Mouse (Mus musculus): ENCODE data around the gene Brd7.

Brd7 gene

DNA sequence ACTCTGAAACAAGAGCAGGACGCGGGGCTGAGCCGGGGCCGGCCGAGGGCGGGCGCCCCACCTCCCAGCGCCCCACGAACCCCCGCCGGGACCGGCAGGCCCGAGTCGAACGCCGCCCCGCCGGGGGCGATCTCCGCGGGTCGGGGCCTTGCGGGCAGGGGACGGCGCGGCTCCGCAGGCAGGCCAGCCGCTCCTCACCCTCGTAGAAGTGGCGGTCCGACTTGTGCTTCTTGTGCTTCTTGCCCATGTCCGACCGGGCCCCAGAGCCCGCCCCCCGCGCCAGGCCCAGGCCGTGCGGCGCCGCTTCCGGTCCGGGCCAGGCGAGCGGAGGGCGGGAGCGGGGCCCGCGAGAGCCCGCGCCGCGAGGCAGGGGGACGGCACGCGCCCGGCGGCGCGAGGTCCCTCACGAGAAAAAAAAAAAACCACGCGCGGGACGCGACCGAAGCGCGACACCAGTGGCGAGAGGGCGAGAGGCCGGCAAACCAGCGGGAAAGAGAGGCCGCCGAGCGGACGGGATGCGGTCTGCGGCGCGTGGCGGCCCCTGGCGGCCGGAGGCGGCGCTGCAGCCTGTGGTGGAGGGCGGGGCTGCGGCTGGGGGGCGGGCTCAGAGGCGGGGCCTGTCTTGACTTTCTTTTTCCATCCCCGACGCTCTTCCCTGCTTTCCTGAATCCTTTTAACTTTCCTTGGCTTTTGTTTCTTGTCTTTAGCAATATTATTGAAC lies at the start of gene Brd7:
Gene Brd7 (minus strand): TSS at position 487 of the 721 bp plus-strand sequence.
- DNase-seq: peak; percentile 65 to 75

DNA sequence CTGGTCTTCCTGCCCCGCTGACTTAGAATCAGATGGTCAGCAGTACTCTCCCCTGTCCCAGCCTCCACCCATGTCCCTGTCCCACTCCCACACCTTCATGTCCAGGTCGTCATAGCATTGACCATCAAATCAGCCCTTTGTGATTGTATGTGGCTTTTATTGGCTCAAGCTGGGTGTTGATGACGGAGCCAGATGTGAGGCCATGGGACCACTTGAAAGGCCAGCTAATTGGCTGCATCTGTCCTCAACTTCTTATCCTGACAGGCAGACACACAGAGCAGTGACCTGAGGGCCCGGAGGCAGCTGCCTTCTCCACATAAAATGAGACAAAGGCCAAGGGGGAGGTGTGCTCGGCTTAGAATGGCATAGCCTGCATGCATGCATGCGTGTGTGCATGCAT lies 49.5 kb upstream of the Brd7 start:
- no peak for DNase-seq

DNA sequence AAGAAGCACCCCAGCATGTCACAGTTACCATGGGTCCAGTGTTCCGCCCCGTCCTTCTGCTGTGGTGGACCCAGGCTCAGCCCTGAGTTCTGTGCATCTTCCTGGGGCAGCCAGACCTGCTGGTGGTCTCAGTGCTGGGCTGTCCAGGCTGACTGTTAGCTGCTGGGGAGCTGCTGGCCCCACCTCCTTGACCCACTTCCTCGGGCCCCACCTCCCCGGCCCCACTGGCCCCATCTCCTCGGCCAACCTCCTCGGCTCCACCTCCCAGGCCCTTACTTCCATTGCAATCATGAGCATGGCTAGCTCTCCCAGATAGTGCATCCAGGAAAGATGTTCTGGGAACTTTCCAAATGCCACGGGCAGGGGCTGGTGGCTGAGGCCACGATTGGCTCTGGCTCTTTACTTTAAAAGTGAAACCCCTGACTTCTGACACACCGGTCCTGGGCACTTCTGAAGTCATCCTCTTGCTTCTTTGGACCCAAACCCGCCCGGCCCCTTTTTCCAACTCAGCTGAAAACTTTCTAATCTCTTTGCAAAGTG lies 47.5 kb upstream of the Brd7 start:
- no peak for DNase-seq

DNA sequence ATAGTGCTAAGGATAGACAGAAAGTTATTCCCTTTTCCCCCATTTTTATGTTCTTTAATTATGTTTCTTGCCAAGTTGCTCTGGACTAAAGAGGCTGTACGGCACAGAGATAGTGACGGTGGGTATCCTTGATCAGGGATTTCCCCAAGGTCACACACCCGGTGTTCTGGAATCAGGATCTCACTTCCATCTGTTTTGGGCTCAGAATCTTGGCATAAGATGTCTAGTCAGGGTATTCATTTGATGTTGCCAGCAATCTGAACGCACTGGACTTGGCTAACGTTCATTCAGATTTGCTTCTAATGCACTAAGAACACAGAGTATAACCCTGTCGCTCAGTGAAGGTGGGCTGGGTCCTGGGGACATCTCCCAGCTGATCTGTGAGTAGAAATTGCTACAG lies 45.7 kb upstream of the Brd7 start:
- DNase-seq: no peak

DNA sequence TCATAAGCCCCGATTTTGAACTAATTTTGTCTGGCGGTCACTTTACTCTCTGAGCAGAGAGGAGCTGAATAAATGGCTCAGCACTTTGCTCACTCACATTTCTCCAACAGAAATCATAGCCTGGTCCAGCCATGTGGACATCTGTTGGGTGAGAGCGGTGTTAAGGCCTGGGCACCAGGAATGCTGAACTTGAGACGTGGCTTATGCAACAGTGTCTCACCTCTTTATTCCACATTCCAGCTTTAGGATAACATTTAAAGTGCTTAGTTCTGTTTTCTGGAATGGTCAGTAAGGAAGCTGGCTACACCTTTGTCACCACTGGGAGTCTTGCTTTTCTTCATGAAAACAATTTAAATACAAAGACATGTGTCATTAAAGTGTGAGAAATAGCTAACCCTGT lies 36.1 kb upstream of the Brd7 start:
- no peak for DNase-seq

DNA sequence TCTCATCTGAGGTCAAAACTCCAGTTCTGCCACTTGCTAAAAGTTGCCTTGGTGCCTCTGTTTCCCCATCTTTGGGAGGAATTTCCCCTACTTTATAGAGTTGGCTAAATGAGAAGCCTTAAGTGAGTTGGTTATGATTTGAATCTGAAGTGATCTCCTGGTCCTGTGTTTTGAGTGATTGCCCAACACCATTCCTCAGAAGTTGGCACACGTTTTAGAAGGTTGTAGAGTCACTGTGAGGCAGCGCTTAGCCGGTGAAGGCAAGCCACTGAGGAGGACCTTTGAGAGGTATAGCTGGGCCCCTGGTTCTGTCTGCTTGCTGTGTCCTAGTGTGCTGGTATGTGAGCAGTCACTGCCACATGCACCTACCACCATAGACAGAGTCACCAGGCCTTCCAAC lies 31.3 kb upstream of the Brd7 start:
- DNase-seq: no peak

DNA sequence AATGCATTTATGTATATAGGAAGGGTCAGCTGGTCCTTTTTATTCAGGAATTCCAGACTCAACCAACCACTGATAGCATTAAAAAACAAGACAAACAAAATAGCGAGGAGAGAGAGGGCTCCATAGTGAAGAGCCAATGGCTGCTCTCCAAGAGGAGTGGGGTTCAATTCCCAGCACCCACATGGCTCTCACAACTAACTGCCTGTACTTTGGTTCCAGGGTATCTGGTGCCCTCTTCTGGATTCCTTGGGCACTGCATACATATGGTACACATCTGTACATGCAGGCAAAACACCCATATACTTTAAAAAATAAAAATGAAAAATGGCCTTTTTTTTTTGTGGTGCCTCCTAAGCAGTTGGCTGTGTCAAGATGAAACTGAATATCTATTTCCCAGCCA lies 28.8 kb upstream of the Brd7 start:
- DNase-seq: peak in 1 of 2 experiments; percentile 34

DNA sequence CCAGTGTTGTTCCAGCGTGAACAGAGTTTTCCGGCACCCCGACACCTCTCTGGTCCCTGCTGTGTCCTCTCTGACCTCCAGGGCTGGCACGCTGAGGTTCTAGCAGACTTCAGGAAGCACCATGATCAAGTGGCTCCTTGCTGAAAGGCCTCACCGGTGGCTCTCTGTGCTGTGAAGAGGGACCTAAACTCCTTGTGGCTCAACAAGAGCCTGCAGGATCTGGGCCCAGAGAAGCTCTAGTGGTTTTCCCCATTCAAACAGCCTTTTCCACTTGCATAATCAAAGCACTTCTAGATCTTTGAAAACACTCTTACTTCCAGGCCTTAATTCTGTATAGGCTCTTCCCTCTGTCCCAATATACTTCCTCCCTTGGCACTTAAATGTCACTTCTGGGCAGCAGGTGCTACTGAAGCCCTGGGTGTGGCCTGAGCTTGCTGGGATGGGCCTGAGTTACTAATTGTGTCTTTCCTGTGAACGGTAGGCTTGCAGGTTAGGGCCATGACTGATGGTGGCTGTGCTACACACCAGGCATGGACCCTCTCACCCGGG lies 26.8 kb upstream of the Brd7 start:
- DNase-seq: no peak

DNA sequence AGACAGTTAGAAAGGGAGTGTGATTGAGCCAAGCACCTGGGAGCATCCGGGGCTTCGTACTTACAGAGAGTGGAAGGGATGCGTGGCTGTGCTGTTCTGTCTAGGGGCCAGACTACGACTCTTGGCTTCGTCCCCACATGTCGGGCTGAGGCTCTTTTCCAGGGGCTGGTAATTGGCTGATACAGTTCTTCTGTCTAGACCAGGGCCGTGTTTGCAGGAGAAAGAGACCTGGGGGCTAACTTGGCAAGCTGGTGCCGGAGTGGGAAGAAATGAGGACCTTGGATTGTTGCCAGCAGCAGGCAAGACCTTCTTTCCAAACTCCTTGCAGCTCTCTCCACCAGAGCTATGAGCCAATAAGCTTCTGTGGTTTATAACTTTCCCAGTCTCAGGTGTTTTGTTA lies 25.9 kb upstream of the Brd7 start:
- DNase-seq: no peak

DNA sequence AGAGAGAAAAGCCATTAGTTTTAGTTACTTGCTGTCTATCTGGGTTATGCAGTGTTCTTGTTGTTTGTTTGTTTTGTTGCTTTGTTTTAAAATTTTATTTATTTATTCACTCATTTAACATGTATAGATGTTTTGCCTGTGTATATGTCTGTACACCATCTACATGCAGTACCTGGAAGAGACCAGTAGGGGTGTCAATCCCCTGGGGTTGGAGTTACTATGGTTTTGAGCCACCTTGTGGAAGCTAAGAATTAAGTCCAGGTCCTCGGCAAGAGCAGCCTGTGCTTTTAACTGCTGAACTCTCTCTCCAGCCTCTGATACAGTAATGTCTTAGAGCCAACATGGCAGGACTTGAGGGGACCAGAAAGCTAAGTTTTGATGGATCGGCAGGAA lies 21.2 kb upstream of the Brd7 start:
- DNase-seq: no peak

DNA sequence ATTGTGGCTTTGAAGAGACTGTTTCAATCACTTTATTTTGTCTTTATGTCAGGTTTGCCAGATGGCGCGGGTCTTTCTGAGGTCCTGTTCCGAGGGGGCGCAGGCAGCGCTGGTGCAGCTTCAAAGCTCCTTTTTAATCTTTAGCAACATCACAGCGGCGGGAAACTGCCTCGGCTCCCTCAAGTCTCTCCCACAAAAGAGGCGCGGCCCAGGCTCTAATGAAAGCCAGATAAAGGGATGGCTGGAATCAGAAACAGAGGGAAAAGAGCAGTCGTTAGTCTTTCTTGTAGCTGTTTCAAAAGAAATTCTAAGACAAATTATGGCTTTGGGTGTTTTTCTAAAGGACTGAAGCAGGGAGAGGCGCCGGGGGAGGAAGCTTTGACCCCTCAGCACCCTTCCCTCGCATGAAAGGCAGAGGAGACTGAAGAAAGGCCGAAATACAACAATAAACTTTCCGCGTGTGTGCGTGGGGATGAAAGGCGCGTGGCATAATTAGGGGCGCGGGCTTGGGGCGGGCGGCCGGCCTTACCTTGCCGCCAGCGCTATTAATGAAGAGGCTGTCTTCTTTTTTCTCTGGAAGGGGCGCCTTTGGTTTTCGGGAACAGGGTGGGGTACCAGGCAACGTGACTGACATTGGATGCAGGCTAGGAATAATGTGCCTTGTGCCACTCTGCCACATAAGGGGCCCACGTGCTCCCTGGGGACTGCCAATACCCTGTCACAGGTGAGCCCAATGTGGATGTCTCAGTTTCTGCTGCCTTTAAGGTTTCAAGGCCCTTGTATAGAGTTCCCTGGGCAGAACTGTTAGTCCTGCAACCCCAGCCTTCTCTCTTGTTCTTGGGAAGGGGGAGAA lies 20.5 kb upstream of the Brd7 start:
- no peak for DNase-seq

DNA sequence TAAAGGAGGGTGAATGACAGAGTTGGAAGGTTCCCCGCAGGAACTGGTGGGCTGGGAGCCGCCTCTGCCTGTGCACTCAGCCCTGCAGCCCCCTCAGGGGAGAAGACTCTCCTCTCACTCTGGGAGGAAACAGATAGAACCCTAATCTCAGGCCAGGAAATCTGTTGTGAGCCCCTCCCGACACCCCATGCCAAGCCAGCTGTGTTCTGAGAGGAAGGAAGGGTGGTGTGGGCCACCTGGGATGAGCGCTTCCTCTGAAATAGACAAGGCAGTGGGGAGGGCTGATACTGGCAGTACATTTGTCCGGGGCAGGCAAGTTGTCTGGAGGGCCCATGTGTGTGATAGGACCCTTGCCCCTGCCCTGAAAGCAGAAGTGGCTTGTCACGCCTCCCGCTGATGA lies 18.5 kb upstream of the Brd7 start:
- DNase-seq: no peak

DNA sequence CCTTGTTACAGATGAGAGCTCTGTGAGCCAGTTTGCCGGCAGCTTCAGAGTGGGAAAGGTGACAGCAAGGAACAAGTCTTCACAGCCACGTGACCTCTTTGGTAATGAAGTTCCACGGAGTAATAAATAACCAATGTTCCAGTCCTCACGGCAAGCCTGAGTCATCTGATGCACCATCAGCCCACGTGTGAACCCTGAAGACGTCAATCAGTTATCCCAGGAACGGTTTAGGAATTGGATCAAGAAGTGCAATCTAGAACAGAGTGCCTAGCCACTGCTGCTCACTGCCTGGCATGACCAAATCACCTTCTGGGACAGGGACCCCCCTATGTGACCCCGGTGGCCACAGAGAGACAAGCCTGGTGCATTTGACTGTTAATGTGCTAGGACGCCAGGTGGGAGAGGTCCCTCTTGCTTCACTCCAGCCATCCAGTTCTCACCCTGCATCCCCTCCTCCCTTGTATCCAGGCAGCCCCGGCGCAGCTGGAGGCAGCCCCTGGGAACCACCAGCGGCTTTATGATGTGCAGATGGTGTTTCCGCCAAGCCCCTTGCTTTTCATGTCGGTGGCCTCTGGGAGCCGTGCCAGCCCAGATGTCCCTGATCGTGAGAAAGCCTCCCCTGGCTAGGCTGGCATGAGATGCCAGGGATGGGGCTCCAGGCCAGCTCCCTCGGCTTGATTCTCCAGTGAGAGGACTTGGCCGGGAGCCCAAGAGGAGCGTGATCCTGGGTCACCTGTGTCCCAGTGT lies 15.0 kb upstream of the Brd7 start:
- DNase-seq: peak in 1 of 2 experiments; percentile 35

DNA sequence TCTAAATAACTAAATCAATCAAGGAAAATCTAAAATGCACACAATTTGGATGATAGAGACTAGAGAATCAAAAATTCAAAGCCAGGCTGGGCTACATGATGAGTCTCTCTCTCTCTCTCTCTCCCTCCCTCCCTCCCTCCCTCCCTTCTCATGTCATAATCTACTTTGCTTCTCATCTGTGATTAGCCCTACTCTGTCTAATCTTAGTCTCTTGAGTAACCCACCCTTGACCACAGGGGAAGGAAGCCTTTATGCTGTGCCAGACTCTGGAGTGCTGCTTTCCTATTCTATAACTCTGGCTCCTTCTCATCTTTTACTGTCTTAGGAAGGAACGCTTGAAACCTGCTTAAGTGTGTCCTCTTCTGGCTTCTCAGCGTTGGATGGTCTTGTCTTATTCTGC lies 9.5 kb upstream of the Brd7 start:
- DNase-seq: no peak

DNA sequence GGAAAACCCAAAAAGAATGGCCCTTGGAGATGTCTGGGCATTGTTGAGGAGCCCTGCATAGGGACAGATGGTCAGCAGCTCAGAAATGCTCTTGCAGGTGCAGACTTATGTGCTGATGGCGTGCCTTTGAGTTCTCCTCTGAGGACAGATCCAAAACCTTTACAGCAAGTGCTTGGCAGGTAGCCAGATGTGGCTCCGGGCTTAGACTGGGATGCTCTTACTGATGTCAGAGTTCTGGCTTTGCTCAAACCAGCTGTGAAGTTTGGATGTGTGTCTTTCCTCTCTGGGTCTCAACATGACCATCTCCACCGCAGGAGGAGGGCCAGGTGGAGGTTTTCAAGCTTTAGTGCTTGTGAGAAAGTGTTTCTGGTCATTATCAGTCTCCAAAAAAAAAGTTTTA lies 7.8 kb upstream of the Brd7 start:
- DNase-seq: no peak

DNA sequence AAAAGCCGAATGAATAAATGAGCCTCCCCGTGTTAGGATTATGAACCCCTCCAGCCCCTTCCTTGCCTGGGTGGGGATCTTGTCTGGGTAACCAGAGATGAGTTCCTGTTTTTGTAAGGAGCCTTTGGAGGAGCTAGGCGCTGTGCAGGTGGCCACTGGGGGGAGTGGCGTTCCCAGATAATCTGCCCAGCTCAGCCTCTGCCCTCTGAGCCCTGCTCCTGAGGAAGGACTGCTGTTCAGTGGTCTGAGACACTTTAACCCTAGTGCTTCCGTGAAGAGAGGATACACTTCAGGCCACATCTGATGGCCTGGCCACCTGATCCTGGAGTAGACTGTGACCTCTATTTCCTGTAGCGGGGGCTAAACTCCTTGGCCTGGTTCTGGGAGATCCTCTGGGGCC lies 7.2 kb upstream of the Brd7 start:
- DNase-seq: peak; percentile 20 to 62

DNA sequence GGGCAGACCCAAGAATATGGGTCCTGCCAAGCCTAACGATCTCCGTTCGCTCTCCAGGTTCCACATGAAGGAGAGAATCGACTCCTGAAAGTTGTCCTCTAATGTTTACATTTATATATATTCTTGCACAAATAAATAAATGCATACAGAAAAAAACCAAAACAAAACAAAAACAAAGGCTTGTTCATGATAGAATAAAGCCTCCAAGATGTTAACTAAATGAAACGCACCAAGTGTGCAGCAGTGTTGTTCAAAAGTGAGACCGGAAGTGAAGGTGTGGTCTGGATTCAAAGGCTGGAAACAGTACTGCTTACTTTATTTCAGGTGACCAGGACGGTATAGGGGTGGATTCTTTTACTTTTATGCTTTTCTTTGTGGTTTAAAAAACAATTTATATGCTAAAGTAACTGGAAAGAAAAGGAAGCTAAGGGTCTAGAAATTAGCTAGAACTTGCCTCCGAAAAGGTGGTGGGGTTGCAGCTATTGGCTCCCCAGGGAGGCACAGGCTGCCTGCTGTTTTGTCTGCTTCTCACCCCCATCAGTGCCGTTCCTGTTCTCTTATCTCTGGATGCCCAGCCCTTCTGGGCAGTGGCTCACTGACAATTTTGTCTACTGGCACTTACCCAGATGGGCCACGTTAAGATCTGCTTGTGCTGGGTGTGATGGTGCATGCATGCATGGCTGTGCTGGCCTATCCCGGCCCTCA lies 604 bp upstream of the Brd7 start:
- DNase-seq: peak in 1 of 2 experiments; percentile 18

DNA sequence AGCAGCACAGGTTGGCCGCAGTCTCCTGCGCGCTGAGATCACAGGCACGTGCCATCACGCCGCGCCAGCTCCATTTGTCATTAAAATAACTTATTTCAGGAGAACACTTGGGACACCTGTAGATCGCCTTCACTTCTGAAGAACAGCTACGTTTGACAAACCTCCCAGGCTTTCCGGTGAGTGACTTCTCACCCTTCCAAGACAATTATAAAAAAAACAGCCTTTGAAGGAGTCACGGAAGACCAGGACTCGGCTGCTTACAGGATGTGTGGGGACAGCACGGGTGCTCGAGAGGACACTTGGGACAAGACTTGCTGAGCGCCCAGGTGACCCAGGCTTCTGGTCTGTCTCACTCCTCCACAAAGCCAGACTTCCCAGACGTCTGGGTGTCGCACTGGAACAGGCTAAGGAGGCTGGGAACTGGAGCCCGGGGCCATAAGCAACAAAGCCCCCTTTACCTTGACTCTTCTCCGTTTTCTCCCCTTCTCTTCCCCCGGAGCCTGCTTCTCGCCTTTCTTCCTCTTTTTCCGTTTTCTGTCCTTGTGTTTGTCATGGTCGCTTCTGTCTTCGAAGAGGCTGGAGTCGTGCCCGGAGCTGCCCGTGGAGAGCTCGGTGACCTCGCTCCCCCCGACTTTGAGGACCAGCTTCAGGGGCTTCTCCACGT lies 818 bp downstream of the Brd7 start:
- peak; percentile 14 to 29 for DNase-seq

DNA sequence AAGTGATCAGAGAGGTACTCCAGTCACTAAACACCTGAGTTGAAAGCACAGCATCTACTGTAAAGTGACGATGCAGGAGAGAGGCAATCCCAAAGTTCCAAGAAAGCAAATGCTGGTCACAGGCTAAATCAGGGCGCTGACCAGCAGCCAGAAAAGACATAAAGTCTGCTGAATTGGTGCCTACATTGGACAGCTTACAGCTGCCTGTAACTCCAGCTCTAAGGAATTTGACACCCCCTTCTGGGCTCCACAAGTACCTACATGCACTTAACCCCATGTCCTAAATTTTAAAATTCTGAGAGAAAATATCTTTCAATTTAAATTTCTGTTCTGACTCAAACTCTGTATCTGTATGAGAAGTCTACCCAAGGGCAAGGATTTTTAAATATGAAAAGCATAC lies 2.0 kb downstream of the Brd7 start:
- DNase-seq: no peak

DNA sequence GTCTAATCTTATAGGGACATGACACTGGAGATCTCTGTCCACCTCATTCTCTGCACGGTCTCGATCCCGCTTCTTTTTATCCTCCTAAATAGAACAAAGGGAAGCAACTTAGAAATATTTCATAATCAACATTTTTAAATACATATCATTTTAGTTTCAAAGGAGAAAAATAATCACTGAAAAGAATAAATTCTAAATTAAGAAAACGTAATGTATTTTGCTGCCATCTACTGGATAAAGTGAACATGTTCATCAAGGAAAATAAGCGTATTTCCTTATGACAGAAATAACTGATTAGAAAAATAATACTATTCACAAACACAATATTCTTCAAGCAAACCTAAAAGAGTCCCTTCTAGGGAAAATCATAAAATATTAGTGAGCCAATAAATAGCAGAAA lies 4.0 kb downstream of the Brd7 start:
- no peak for DNase-seq

DNA sequence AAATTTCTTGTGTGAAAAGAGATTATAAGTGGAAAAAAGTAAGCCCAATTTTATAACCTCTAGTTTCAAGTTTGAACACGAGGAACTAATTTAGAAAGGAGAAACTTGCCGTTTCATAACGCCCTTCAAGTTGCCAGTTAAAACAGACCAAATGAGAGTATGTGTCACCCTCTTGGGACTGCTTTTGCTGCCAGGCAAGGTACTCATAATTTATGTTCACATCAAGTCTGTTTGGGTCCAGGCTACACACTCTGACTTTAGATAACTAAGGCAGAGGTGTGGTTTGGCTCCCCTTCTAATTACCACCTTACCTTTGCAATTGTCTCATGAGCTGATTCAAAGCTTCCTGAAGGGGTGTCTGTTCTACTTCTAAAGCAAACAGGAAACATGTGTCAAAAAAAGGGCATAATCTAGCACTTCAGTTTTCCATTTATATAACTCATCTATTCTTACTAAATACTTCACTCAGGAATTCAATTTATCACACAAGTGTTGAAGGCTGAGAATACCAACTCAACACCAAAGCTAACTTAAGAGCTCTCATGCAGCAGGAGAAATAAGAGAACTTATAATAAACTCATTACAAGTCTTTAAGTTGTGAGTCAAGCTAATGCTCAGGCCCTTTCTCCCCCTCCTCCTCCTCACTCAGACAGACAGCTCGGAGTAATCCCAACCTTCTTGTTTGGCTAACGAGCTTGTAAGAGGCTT lies 4.6 kb downstream of the Brd7 start:
- DNase-seq: no peak

All from kidney, adult 8-10 months (tissue).